Mouse (Mus musculus): ENCODE results near the gene Ap4s1. TPM values are rescaled to one million over a fixed set of nuclear protein-coding genes. Genes with fewer than 3 reads are reported as not detected.

Ap4s1 gene
- total RNA-seq, 1 experiment: 11.0 TPM

DNA sequence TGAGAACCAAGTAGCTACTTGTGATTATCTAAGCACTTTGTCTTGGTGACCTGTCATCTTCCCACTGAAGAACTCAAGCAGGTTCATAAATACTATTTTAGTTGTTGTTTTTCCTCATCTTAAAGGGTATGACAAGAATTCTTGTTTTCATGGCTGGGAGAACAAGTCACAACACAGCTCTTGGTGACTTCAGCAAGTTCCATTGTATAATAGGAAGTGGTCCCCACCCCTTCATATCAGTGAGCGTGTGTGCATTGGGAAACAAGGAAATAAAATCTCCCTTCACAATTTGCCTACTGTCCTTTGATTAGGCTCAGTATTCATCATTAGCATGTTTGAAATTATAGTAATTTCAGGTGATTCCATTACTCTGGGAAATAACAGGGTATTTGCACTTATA is 4.1 kb downstream of the Ap4s1 start:
- Histone ChIP-seq H3K9ac (ENCODE audit: insufficient read depth, low read depth, low read length, poor library complexity, severe bottlenecking) (no peak overlapping the region), H3K4me3 (ENCODE audit: insufficient read depth in 1 of 2, low read depth in 1 of 2, low read length in 2 of 2, poor library complexity in 1 of 2, severe bottlenecking in 1 of 2) (no peak overlapping the region), H3K9me3 (ENCODE audit: control insufficient read depth, insufficient read depth, low read depth, low read length) (no peaks in the 10 kb centered on the region), H3K4me1 (ENCODE audit: control insufficient read depth in 2 of 2, insufficient read depth in 2 of 2, low read length in 2 of 2, poor library complexity in 1 of 2) (peaks cover 1 to 2% of the 10 kb centered on the region in 2 experiments; a peak in 2 of 4 replicates), H3K36me3 (ENCODE audit: control insufficient read depth, insufficient read depth, low read length, poor library complexity, severe bottlenecking) (no peaks in the 10 kb centered on the region), H3K27ac (ENCODE audit: insufficient read depth, low read depth, low read length, poor library complexity, severe bottlenecking) (peak overlapping the region; percentile 63; the same call in 1 of the 2 replicates)
- DNase-seq (ENCODE audit: low read depth, low spot score): no peak
- in situ Hi-C loops (cut with MboI; ENCODE audit: low sequenced_read_pairs in 2 of 2, unreplicated experiment in 2 of 2): no loop called here
- TF ChIP-seq ZC3H11A (IDR thresholded peaks at IDR 0.05; ENCODE audit: borderline replicate concordance, low read depth, low read length) (no peak), MAFK (IDR thresholded peaks at IDR 0.05; ENCODE audit: insufficient read depth, low read depth, low read length) (no peak), CHD2 (IDR thresholded peaks at IDR 0.05; ENCODE audit: low read depth, low read length) (no peak), ZNF384 (IDR thresholded peaks at IDR 0.05; ENCODE audit: low read depth, low read length) (no peak), HCFC1 (IDR thresholded peaks at IDR 0.05; ENCODE audit: borderline replicate concordance, insufficient read depth, low read length) (no peak)

DNA sequence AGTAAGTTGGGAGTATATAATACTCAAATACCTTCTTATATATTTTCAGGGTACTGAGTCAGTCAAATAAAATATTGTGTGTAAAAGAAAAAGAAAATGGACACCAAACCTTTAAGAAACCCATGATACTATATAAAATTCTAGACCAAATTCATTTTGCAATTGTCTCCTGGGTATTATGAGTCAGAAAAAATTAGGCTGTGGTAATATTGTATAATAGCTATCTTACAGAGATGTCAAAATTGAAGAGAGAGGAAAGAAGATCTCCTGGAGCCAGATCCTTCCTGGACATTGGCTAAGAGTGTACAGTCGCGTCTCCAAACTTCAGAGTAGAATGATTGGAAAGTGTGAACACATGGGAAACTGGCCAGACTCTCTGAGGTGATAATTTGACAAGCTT is 5.3 kb downstream of the Ap4s1 start:
- no peak for DNase-seq (ENCODE audit: low read depth, low spot score)
- Histone ChIP-seq H3K9ac (ENCODE audit: insufficient read depth, low read depth, low read length, poor library complexity, severe bottlenecking) (no peak overlapping the region), H3K36me3 (ENCODE audit: control insufficient read depth, insufficient read depth, low read length, poor library complexity, severe bottlenecking) (no peaks in the 10 kb centered on the region), H3K4me1 (ENCODE audit: control insufficient read depth in 2 of 2, insufficient read depth in 2 of 2, low read length in 2 of 2, poor library complexity in 1 of 2) (peaks cover 0 to 3% of the 10 kb centered on the region in 2 experiments; a peak in 2 of 4 replicates), H3K4me3 (ENCODE audit: insufficient read depth in 1 of 2, low read depth in 1 of 2, low read length in 2 of 2, poor library complexity in 1 of 2, severe bottlenecking in 1 of 2) (no peak overlapping the region), H3K9me3 (ENCODE audit: control insufficient read depth, insufficient read depth, low read depth, low read length) (no peaks in the 10 kb centered on the region), H3K27ac (ENCODE audit: insufficient read depth, low read depth, low read length, poor library complexity, severe bottlenecking) (no peak overlapping the region)
- in situ Hi-C loops (cut with MboI; ENCODE audit: low sequenced_read_pairs in 2 of 2, unreplicated experiment in 2 of 2): no loop called here
- TF ChIP-seq ZNF384 (IDR thresholded peaks at IDR 0.05; ENCODE audit: low read depth, low read length) (no peak), CHD2 (IDR thresholded peaks at IDR 0.05; ENCODE audit: low read depth, low read length) (no peak), MAFK (IDR thresholded peaks at IDR 0.05; ENCODE audit: insufficient read depth, low read depth, low read length) (no peak), ZC3H11A (IDR thresholded peaks at IDR 0.05; ENCODE audit: borderline replicate concordance, low read depth, low read length) (no peak), HCFC1 (IDR thresholded peaks at IDR 0.05; ENCODE audit: borderline replicate concordance, insufficient read depth, low read length) (no peak)

- H3K36me3 ChIP-seq (ENCODE audit: control insufficient read depth, insufficient read depth, low read length, poor library complexity, severe bottlenecking): no peaks in the 10 kb centered on the region
- TF ChIP-seq CHD2 (IDR thresholded peaks at IDR 0.05; ENCODE audit: low read depth, low read length) (no peak), MAFK (IDR thresholded peaks at IDR 0.05; ENCODE audit: insufficient read depth, low read depth, low read length) (no peak), ZC3H11A (IDR thresholded peaks at IDR 0.05; ENCODE audit: borderline replicate concordance, low read depth, low read length) (no peak), HCFC1 (IDR thresholded peaks at IDR 0.05; ENCODE audit: borderline replicate concordance, insufficient read depth, low read length) (no peak), ZNF384 (IDR thresholded peaks at IDR 0.05; ENCODE audit: low read depth, low read length) (no peak)
- H3K4me1 ChIP-seq (ENCODE audit: control insufficient read depth in 2 of 2, insufficient read depth in 2 of 2, low read length in 2 of 2, poor library complexity in 1 of 2): peaks cover 3 to 15% of the 10 kb centered on the region in 2 experiments; a peak in 2 of 4 replicates
- DNase-seq (ENCODE audit: low read depth, low spot score): no peak
- H3K27ac ChIP-seq (ENCODE audit: insufficient read depth, low read depth, low read length, poor library complexity, severe bottlenecking): no peak overlapping the region
- in situ Hi-C loops (cut with MboI; ENCODE audit: low sequenced_read_pairs in 2 of 2, unreplicated experiment in 2 of 2): no loop called here
- H3K9ac ChIP-seq (ENCODE audit: insufficient read depth, low read depth, low read length, poor library complexity, severe bottlenecking): no peak overlapping the region
- H3K4me3 ChIP-seq (ENCODE audit: insufficient read depth in 1 of 2, low read depth in 1 of 2, low read length in 2 of 2, poor library complexity in 1 of 2, severe bottlenecking in 1 of 2): no peak overlapping the region
- H3K9me3 ChIP-seq (ENCODE audit: control insufficient read depth, insufficient read depth, low read depth, low read length): no peaks in the 10 kb centered on the region
Observed at GRCm38 (mm10) chr12:51699623-51700393, 9.0 kb downstream of the Ap4s1 start.

DNA sequence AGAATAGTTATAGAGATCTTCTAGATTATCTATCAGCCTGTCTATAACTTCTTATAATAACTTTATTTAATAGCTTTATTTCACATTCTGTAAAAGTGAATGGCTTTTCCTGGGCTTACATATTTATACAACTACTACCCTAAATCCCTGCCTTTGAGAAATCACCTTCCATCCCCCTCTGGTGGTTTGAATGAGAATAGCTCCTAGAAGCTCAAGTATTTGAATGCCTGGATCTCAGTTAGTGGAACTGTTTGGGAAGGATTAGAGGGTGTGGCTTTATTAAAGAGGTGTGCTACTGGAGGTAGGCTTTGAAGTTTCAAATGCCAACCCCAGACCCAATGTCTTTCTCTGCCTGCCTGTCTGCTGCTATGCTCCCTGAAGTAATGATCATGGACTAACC is 10.9 kb downstream of the Ap4s1 start:
- H3K27ac ChIP-seq (ENCODE audit: insufficient read depth, low read depth, low read length, poor library complexity, severe bottlenecking): no peak overlapping the region
- H3K9me3 ChIP-seq (ENCODE audit: control insufficient read depth, insufficient read depth, low read depth, low read length): no peaks in the 10 kb centered on the region
- no peak overlapping the region for H3K4me3 ChIP-seq (ENCODE audit: insufficient read depth in 1 of 2, low read depth in 1 of 2, low read length in 2 of 2, poor library complexity in 1 of 2, severe bottlenecking in 1 of 2)
- DNase-seq (ENCODE audit: low read depth, low spot score): no peak
- TF ChIP-seq ZC3H11A (IDR thresholded peaks at IDR 0.05; ENCODE audit: borderline replicate concordance, low read depth, low read length) (no peak), HCFC1 (IDR thresholded peaks at IDR 0.05; ENCODE audit: borderline replicate concordance, insufficient read depth, low read length) (no peak), CHD2 (IDR thresholded peaks at IDR 0.05; ENCODE audit: low read depth, low read length) (no peak), ZNF384 (IDR thresholded peaks at IDR 0.05; ENCODE audit: low read depth, low read length) (no peak), MAFK (IDR thresholded peaks at IDR 0.05; ENCODE audit: insufficient read depth, low read depth, low read length) (no peak)
- in situ Hi-C loops (cut with MboI; ENCODE audit: low sequenced_read_pairs in 2 of 2, unreplicated experiment in 2 of 2): no loop called here
- H3K36me3 ChIP-seq (ENCODE audit: control insufficient read depth, insufficient read depth, low read length, poor library complexity, severe bottlenecking): no peaks in the 10 kb centered on the region
- peaks cover 3 to 20% of the 10 kb centered on the region in 2 experiments; a peak in 3 of 4 replicates for H3K4me1 ChIP-seq (ENCODE audit: control insufficient read depth in 2 of 2, insufficient read depth in 2 of 2, low read length in 2 of 2, poor library complexity in 1 of 2)
- no peak overlapping the region for H3K9ac ChIP-seq (ENCODE audit: insufficient read depth, low read depth, low read length, poor library complexity, severe bottlenecking)

All from ES-E14 (cell line).